Mouse (Mus musculus): ENCODE measurements around the gene Rp2. TPM values are rescaled to one million over a fixed set of nuclear protein-coding genes. Genes with fewer than 3 reads are reported as not detected.
"Not testable (repeated sequence)": the region's sequence is repeated elsewhere in the genome, so short reads cannot be mapped to it uniquely, and the experiment has no call there.

The Rp2 gene
- polyA plus RNA-seq (2012; rRNA removed): 8.0 and 8.6 TPM in 2 replicates

- DNase-seq (ENCODE audit: low read depth in 1 of 2, low spot score in 2 of 2): peak; percentile 69 to 80
- Histone ChIP-seq H3K4me3 (ENCODE audit: extremely low read depth, insufficient read depth, insufficient read length) (peak within 1 kb of the TSS; percentile 71), H3K36me3 (ENCODE audit: control insufficient read depth, insufficient read depth, low read length) (no peaks in the 10 kb centered on the region), H3K4me1 (ENCODE audit: control insufficient read depth, insufficient read depth, insufficient read length) (no peaks in the 10 kb centered on the region; the same call in 1 of the 2 replicates), H3K27ac (ENCODE audit: insufficient read depth, low read length) (peak within 1 kb of the TSS; percentile 67), H3K27me3 (ENCODE audit: control insufficient read depth, insufficient read depth, low read length) (no peaks in the 10 kb centered on the region)
- 20% methylated on average over 35 of the region's 35 CpGs for WGBS
- TF ChIP-seq CTCF (IDR thresholded peaks at IDR 0.05; ENCODE audit: extremely low read depth, insufficient read depth, insufficient read length, insufficient replicate concordance) (no peak), POLR2A (IDR thresholded peaks at IDR 0.05; ENCODE audit: low read depth, low read length) (peak; percentile 25; the same call in 1 of the 2 replicates)
These were observed at the start of gene Rp2 for GRCm38 (mm10) chrX:20364391-20365365. Rp2 (plus strand) TSS chrX:20364481.

- DNase-seq (ENCODE audit: low read depth in 1 of 2, low spot score in 2 of 2): no peak
- WGBS: 74% methylated on average over 1 of the region's 1 CpGs
- Histone ChIP-seq H3K4me3 (ENCODE audit: extremely low read depth, insufficient read depth, insufficient read length) (no peak overlapping the region), H3K27ac (ENCODE audit: insufficient read depth, low read length) (no peak overlapping the region), H3K4me1 (ENCODE audit: control insufficient read depth, insufficient read depth, insufficient read length) (no peaks in the 10 kb centered on the region), H3K27me3 (ENCODE audit: control insufficient read depth, insufficient read depth, low read length) (no peaks in the 10 kb centered on the region), H3K36me3 (ENCODE audit: control insufficient read depth, insufficient read depth, low read length) (no peaks in the 10 kb centered on the region)
- no peak for TF ChIP-seq CTCF (IDR thresholded peaks at IDR 0.05; ENCODE audit: extremely low read depth, insufficient read depth, insufficient read length, insufficient replicate concordance)
- TF ChIP-seq POLR2A (IDR thresholded peaks at IDR 0.05; ENCODE audit: low read depth, low read length): no peak
These were observed 31.5 kb upstream of the Rp2 start for GRCm38 (mm10) chrX:20332756-20333155.

GRCm38 (mm10) chrX:20335722-20336121 lies 28.6 kb upstream of the Rp2 start:
- DNase-seq (ENCODE audit: low read depth in 1 of 2, low spot score in 2 of 2): peak in 1 of 2 experiments; percentile 57
- H3K27ac ChIP-seq (ENCODE audit: insufficient read depth, low read length): no peak overlapping the region
- H3K4me1 ChIP-seq (ENCODE audit: control insufficient read depth, insufficient read depth, insufficient read length): no peaks in the 10 kb centered on the region
- TF ChIP-seq CTCF (IDR thresholded peaks at IDR 0.05; ENCODE audit: extremely low read depth, insufficient read depth, insufficient read length, insufficient replicate concordance) (peak; percentile 21; the same call in 1 of the 2 replicates), POLR2A (IDR thresholded peaks at IDR 0.05; ENCODE audit: low read depth, low read length) (no peak)
- H3K36me3 ChIP-seq (ENCODE audit: control insufficient read depth, insufficient read depth, low read length): no peaks in the 10 kb centered on the region
- H3K27me3 ChIP-seq (ENCODE audit: control insufficient read depth, insufficient read depth, low read length): no peaks in the 10 kb centered on the region
- WGBS: 13% methylated on average over 2 of the region's 2 CpGs
- H3K4me3 ChIP-seq (ENCODE audit: extremely low read depth, insufficient read depth, insufficient read length): no peak overlapping the region

DNA sequence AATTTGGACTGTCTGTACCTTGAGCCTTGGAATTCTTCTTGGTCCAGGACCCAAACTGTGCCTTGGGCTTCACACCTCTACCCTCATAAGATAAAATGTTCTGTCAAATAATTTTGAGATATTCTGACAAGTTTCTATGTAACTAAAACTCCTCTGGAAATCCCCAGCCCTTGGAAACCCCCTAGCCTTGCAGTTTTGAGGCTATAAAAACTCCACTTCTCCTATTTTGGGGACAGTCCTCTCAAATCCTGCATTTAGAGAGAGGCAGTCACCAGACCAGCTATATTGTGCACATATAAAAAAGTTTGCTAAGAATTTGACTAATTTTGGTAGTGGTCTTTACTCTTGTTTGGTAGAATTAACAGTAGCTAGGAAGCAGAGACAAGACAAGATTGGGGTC lies 19.3 kb upstream of the Rp2 start:
- TF ChIP-seq CTCF (IDR thresholded peaks at IDR 0.05; ENCODE audit: extremely low read depth, insufficient read depth, insufficient read length, insufficient replicate concordance) (no peak), POLR2A (IDR thresholded peaks at IDR 0.05; ENCODE audit: low read depth, low read length) (no peak)
- Histone ChIP-seq H3K4me3 (ENCODE audit: extremely low read depth, insufficient read depth, insufficient read length) (no peak overlapping the region), H3K27ac (ENCODE audit: insufficient read depth, low read length) (no peak overlapping the region), H3K27me3 (ENCODE audit: control insufficient read depth, insufficient read depth, low read length) (no peaks in the 10 kb centered on the region), H3K4me1 (ENCODE audit: control insufficient read depth, insufficient read depth, insufficient read length) (no peaks in the 10 kb centered on the region), H3K36me3 (ENCODE audit: control insufficient read depth, insufficient read depth, low read length) (no peaks in the 10 kb centered on the region)
- DNase-seq (ENCODE audit: low read depth in 1 of 2, low spot score in 2 of 2): peak; percentile 7 to 27

DNA sequence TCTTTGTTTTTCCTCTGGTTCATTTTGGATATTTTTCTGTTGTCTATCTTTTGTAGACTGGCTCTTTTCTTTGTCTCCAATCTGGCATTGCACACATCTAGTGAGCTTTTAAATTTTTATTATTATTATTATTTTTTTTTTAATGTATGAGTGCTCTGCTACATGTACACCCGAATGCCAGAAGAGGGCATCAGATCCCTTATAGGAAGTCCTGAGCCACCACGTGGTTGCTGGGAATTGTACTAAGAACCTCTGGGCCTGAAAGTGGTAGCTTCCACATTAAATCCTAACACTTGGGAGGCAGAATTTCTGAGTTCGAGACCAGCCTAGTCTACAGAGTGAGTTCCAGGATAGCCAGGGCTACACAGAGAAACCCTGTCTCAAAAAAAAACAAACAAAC lies 17.9 kb upstream of the Rp2 start:
- no peaks in the 10 kb centered on the region for H3K36me3 ChIP-seq (ENCODE audit: control insufficient read depth, insufficient read depth, low read length)

DNA sequence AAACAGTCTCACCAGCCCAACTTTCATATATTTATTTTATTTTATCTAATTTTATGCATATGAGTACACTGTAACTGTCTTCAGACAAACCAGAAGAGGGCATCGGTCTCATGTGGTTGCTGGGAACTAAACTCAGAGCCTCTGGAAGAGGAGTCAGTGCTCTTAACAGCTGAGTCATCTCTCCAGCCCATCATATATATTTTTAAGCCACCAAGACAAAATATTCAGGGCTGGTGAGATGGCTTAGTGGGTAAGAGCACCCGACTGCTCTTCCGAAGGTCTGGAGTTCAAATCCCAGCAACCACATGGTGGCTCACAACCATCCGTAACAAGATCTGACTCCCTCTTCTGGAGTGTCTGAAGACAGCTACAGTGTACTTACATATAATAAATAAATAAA lies 14.0 kb upstream of the Rp2 start:
- H3K27me3 ChIP-seq (ENCODE audit: control insufficient read depth, insufficient read depth, low read length); H3K27ac ChIP-seq (ENCODE audit: insufficient read depth, low read length); DNase-seq (ENCODE audit: low read depth in 1 of 2, low spot score in 2 of 2); H3K4me1 ChIP-seq (ENCODE audit: control insufficient read depth, insufficient read depth, insufficient read length); H3K4me3 ChIP-seq (ENCODE audit: extremely low read depth, insufficient read depth, insufficient read length); H3K36me3 ChIP-seq (ENCODE audit: control insufficient read depth, insufficient read depth, low read length): not testable (repeated sequence)
- WGBS: 86% methylated on average over 4 of the region's 4 CpGs

More for the DNA sequence above, 17.9 kb upstream of the Rp2 start:
- DNase-seq (ENCODE audit: low read depth in 1 of 2, low spot score in 2 of 2): no peak
- no peaks in the 10 kb centered on the region for H3K27me3 ChIP-seq (ENCODE audit: control insufficient read depth, insufficient read depth, low read length)
- WGBS: 59% methylated on average over 3 of the region's 3 CpGs
- TF ChIP-seq POLR2A (IDR thresholded peaks at IDR 0.05; ENCODE audit: low read depth, low read length) (no peak), CTCF (IDR thresholded peaks at IDR 0.05; ENCODE audit: extremely low read depth, insufficient read depth, insufficient read length, insufficient replicate concordance) (no peak)
- no peak overlapping the region for H3K4me3 ChIP-seq (ENCODE audit: extremely low read depth, insufficient read depth, insufficient read length)
- H3K4me1 ChIP-seq (ENCODE audit: control insufficient read depth, insufficient read depth, insufficient read length): no peaks in the 10 kb centered on the region
- no peak overlapping the region for H3K27ac ChIP-seq (ENCODE audit: insufficient read depth, low read length)

GRCm38 (mm10) chrX:20355283-20355682 lies 9.0 kb upstream of the Rp2 start:
- Histone ChIP-seq H3K27me3 (ENCODE audit: control insufficient read depth, insufficient read depth, low read length) (no peaks in the 10 kb centered on the region), H3K4me1 (ENCODE audit: control insufficient read depth, insufficient read depth, insufficient read length) (peaks cover 2% of the 10 kb centered on the region; the same call in 1 of the 2 replicates), H3K4me3 (ENCODE audit: extremely low read depth, insufficient read depth, insufficient read length) (no peak overlapping the region), H3K27ac (ENCODE audit: insufficient read depth, low read length) (no peak overlapping the region), H3K36me3 (ENCODE audit: control insufficient read depth, insufficient read depth, low read length) (no peaks in the 10 kb centered on the region)
- TF ChIP-seq CTCF (IDR thresholded peaks at IDR 0.05; ENCODE audit: extremely low read depth, insufficient read depth, insufficient read length, insufficient replicate concordance): no peak
- no peak for TF ChIP-seq POLR2A (IDR thresholded peaks at IDR 0.05; ENCODE audit: low read depth, low read length)
- WGBS: 35% methylated on average over 1 of the region's 1 CpGs
- DNase-seq (ENCODE audit: low read depth in 1 of 2, low spot score in 2 of 2): peak; percentile 23 to 43
